Mouse (Mus musculus): Measurements from ENCODE around the gene Mx1.

Mx1 gene

DNA sequence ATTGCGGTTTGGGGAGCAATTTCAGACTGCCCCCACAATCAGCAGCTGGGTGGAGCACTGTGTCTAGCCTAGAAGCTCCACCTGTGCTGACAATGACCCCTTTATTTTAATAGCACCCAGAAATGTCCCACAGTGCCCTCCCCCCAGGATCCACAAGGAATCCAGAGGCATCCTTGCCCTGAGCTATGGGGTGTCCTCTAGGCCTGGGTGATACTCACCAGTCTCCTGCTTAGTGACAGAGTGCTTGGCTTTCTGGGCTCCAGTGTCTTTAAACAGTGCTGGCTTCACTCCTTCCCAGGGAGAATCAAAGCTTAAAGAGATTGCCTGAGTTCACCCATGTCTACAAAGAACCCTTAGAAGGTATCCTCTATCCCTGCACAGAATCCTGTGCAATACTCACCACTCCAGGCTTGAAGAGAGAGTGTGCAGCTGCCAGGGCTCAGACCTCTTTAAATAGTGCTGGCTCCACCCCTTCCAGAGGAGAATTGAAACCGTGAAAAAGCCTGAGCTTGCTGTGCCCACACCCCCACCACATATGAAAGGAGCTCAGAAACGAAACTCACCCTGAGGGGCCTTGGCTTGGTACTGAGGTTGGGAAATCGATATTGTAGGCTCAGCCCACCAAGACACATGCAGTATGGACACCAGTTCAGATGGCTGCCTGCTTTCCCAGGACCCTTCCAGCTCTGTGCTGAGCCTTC is at the start of gene Mx1:
Gene Mx1, minus strand, starts transcription at position 427 of the 701 bp plus-strand sequence.
- DNase-seq (ENCODE audit: low spot score) = no peak

DNA sequence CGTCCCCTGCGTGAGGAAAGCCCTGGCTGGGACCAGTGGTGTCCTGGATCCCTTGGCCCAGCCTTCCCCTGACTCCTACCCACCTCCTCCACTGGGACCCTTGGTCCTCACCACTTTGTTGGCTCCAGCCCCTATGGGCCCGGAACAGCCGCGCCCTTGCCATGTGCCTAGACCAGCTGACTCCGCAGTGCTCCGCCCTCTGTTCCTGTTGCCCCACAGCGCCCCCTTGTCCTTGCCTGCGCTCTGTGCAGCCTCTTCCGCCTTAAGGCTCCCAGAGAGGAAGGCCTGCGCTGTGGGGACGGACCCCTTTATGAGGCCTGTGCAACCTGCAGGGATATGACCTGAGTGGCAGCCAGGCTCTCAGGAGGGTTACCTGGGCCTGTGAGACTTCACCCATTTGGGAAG is 49.6 kb upstream of the Mx1 start:
- no peak for DNase-seq (ENCODE audit: low spot score)

DNA sequence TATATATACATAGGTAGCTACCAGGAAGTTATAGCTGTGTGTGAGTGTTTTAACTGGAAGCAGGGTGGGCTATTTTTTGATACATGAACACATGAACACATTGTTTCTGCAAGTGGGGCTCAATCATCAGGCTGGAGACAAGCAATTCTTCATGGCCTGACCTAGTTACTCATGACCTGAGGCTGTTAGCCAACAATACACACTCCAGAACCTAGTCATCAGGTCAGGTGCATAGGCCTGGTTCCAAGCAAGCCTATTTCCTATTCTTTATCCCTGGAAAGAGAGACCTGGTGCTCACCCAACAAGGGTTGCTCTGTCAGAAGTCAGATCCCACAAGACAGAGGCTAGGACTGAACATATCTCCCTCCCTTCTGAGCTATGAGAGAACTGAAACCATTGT is 48.8 kb upstream of the Mx1 start:
- no peak for DNase-seq (ENCODE audit: low spot score)

DNA sequence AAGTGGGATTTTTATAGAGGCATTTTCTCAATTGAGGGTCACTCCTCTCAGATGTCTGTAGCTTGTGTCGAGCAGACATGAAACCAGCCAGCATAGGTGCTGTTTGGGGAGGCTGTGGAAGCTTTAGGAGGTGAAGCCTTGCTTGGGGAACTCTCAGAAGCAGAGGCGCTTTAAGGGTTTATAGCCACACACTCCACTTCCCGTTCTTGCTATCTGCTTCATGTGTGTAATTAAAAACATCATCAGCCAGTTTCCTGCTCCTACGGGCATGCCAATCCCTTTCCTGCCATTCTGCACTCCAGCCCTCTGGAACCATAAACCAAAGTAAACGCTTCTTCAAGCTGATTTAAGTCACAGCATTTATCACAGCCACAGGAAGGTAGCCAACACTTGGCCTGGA is 48.1 kb upstream of the Mx1 start:
- DNase-seq (ENCODE audit: low spot score) = no peak

DNA sequence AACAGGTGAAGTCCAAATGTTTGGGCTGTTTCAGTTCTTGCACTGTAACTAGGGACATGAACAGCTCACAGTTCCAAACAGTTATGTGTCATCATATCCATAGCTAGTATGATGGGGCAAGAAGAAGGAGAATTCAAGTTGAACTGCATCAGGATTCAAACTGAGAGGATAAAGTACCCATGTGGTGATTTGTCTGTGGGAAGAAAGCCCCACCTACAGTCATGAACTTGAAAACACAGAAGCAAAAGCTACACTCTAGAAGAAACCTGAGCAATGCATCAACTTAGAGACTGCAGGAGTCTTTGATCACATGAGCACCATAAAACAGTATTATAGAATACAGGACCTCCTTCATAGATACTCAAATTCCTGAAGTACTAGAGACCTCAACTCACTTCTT is 45.1 kb upstream of the Mx1 start:
- DNase-seq (ENCODE audit: low spot score) = no peak

DNA sequence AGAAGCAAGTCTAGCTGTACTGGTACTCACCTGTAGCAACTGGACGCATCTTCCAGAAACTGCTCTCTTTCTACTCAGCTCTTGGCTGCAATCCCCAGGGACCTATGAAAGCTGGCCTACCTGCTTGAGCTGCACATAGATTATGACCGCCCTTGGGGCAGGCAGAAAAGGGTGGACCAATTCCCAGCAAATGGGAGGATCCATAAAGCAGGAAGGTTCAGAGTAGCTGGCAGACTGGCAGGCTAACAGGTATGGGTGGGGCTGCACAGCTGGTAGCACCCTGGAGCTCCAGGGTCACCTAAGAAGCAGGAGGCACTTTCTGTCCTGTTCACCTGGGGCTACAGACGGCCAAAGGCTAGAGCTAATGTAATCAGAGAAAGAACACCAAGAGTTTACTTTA is 42.1 kb upstream of the Mx1 start:
- DNase-seq (ENCODE audit: low spot score) = no peak

DNA sequence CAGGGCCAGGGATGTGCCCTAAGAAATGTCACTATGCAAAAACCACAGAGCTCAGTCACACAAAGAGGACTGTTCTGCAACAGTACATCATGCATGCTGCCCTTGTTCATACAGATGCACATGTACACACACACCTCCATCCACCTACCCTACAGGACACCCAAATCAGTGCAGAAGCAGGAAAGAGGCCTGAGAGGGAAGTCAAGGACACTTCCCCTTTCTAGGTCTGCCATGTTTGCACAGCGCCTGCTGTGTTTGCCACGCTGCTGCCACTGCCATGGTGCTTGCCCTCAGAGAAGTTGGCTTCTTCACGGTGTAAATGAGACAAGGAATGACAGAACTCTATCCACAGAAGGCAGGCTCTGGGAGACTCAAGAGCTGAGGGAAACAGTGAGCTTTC is 41.1 kb upstream of the Mx1 start:
- DNase-seq (ENCODE audit: low spot score) = no peak

DNA sequence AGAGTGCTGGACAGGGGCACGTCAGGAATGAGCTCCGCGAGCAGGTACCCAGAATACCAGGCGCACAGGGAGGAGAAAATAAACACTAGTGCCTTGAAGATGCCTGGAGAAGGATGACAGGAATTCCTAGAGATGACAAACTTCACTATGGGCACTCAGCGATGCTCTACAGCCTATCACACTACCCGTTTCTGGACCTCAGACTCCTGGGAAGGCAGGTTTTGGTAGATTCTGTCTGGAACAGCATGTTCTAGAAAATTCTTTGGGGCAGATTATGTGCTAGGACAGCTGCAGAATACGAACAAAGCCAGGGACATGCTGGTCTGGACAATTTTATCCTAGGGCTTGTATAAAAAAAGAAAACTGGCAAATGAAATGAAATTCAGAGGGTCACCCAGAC is 38.2 kb upstream of the Mx1 start:
- no peak for DNase-seq (ENCODE audit: low spot score)

DNA sequence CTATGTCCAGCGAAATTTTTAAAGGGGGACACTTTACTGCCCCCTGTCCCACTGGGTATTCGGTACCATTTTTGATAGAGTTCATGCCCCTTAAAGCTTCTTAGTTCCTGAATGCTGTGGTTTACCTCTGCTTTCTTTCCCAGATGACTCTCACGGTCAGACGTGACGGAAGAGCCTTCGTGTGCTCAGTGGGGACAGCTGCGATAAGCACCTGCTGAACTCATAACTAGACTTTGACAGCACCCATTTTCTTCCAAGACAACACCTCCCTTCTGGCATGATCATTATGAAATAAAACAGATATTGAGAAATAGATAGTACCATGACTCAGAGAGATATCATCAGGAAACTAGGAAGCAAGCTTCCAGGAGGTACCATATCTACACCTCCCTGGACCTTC is 36.7 kb upstream of the Mx1 start:
- no peak for DNase-seq (ENCODE audit: low spot score)

DNA sequence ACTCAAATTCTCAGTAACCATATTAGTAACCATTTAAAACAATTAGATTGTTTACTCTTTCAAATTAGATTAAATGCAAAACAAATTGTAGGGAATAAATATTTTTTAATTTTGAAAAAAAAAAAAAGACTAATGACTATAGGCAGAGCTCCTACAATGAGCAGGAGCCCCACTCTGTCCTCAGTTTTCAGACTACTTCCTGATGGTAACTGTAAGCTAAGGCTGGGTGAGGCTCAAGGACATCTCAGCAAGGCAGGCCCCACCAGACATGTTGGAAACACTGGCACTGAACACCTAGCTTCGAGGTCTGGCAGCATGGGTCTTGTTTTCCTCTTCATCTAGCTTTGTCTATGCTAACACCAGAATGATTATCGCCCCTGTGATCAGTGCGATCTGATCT is 35.4 kb upstream of the Mx1 start:
- DNase-seq (ENCODE audit: low spot score) = no peak

DNA sequence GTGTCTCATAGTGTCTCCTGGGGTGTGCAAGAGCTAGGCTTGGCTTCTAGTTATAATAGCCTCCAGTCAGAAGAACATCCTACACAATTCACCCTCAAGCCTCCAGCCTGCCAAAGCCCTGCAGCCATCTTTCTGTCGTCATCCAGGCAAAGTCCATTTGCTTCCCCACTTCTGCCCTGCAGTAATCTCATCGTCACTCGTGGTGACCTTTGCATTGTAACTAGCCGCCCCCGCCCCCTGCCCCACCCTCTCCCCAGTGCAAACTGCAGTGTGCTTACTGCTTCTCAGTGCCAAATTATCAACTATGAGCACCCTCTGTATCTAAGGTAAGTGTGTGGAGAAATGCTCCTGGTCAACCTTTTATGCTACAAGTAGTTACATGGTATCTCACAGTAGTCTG is 35.0 kb upstream of the Mx1 start:
- DNase-seq (ENCODE audit: low spot score) = no peak

DNA sequence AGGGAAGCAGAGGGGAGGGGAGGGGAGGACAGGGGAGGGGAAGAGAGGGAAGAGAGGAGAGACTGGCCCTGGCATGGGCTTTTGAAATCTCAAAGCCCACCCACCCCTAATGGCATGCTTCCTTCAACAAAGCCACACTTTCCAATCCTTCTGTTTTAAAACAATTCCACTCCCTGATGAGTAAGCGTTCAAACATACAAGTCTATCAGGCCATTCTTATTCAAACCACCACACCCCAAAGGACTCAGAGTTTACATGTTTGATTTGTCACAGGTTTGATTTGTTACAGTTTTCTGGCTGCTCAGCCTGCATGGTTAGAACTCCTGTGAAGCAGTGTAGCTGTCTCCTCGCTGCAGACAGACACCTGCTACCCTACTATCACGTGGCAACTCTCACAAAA is 33.3 kb upstream of the Mx1 start:
- no peak for DNase-seq (ENCODE audit: low spot score)

DNA sequence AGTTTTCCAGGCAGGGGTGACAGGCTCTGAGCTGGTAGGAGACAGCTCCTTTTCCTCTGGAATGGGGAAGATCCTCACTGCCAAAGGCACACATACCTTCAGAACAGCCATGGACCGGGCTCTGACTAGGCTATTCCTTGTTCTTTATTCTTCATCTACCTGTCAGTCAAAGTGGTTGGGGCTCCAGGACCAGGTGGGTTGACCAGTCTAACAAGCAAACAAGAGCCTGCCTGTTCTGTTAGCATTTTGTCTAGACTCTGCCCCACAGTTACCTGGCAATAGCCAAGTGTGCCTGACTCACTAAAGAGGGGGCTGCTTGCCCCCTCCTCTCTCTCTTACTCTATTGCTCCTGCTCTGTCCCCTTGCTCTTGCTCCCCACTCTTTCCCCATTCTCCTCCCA is 29.7 kb upstream of the Mx1 start:
- DNase-seq (ENCODE audit: low spot score) = no peak

DNA sequence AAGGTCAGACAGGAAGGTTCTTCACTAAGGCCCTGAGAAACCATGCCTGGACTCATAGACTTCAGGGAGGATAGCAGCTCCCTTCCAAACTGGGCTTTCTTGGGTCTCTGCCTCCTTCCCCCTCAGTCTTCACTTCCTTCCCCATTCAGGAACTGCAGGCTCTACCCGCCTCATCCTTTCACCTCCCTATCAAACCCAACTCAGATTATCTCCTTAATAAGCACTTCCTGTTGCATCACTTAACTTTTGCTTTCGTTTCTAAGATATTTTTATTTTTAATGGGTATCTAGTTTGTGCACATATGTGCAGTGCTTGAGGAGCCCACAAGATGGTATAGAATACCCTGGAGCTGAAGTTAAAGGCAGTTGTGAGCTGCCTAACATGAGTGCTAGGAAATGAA is 15.9 kb upstream of the Mx1 start:
- no peak for DNase-seq (ENCODE audit: low spot score)

DNA sequence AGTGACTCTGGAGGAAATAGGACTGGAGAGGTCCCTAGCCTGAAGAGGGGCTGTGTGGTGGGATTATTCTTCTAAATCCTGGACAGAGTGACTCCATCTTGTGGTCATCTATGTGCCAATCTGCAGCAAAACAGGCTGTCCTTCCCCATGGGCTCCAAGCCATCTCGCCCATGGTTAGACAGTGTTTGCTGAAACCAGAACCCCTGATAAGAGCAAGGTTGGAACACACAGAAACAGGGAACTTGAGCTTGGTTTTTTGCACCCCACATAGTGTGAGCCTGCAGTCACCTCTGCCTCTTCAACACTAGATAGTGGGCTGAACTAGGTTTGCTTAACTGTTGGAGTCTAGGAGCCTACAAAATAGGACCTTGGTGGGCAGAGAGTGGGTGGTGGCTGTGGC is 13.8 kb upstream of the Mx1 start:
- no peak for DNase-seq (ENCODE audit: low spot score)

DNA sequence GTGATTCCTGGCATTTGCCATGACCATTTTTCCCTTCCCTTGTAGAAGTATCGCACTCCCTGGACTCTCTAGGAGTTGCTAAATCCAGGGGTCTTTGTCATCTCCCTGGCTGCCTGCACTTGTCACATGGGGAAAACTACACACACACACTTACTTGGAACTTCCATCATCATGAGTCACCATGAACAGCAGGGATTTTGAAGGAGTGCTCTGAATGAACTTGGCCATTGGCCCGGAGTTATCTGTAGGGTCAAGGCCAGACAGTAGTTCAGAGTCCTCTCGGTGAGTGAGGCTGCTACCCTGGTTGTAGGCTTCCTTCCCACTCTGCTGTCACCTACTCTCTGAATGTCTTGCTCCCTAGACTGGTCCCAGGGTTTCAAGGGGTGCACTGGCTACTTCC is 12.9 kb upstream of the Mx1 start:
- no peak for DNase-seq (ENCODE audit: low spot score)

DNA sequence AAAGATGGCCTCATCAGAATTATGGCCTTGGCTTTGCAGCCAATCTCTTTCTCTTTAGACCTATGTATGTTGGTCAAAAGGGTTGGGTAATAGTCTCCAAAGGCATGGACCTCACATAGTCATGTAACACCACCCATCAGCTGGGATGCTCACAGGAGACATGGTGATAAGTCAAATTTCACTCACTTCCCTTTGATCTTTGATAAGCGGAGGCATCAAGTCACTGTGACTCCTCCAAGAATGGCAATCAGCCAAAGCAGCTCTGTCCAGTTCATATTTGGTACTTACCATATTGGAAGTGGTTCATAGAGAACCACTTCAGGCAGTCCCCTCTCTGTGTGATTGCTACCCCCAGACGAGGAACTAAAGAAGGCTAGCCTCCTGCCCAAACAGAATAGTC is 12.0 kb upstream of the Mx1 start:
- no peak for DNase-seq (ENCODE audit: low spot score)

DNA sequence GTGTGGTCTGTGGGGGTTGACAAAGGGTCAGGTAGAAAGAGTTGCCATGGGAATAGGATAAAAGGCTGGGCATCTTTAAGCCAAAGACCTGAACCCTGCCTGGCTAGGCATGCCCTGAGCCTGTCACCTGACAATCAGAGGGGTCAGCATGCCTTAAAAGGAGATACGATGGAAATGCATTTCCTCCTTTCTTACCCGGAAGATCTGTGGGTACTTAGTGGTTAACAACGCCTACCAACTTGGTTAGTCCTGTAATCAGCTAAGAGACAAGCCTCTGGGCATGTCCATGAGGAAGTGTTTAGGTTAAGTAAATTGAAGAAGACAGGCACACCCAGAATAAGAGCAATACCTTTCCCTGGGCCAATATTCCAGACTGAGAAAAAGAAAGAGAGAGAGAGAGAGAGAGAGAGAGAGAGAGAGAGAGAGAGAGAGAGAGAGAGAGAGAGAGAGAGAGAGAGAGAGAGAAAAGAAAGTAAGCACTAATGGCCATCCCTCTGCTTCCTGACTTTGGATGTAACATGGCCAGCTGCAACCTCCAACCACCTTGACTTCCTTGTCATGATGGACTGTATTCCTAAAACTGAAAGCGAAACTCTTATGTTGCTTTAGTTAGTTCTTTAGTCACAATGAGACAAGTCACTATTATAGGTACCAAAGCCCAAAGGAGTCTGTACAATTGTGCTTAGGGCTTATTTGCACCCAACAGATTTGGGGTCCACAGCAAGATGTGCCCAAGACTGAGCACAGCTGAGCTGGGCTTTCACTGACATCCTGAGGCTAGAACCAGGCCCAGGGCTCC is 5.5 kb upstream of the Mx1 start:
- no peak for DNase-seq (ENCODE audit: low spot score)

DNA sequence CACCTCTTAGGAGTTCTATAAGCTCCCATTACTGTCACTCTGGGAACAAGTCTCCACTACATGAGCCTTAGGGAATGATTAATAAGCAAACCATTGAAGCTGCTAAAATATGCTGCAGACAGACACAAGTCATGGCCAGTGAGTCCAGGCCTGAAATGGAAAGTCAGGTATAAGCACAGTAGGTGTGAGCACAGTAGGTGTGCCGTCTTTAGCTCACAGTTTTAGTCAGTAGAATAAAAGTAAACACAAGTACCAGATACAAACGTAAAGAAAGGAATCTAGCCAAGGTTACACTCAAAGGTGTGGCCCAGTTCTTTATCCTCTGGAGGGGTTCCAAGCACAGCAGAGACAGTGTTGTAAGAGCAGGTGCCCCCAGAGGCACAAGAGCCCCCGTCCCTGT is 4.8 kb upstream of the Mx1 start:
- DNase-seq (ENCODE audit: low spot score) = no peak

DNA sequence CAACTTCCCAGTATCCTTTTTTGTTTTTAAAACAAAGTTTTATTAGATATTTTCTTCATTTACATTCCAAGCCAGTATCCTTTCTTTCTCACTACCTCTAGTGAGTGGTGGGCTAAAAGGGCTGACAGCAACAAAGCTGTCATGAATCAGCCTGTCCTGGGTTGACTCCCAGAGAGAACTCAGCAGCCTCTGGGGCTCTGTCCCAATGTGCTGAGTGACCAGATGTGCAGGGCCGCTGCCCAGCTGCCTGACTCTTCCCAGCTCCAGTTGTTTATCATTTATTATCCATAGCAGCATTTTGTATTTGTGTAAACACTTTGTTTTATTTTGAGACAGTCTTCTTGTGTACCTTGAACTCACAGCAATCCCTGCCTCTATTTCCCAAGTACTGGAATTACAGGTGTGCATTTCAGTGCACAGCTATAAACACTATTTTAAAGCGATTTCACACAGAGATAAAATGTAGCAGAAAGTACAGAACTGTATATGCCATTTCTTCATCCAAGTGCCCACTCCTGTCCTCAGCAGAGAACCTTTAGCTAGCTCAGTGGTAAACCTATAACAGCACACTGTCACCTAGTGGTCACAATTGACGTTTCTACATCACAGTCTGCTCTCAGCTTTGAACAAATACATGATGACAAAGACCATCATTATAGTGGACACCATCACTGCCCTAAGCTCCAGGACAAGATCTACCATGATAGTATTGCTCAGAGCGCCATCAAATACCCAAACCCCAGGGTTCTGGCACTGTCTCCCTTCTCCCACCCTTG is 3.7 kb upstream of the Mx1 start:
- no peak for DNase-seq (ENCODE audit: low spot score)

DNA sequence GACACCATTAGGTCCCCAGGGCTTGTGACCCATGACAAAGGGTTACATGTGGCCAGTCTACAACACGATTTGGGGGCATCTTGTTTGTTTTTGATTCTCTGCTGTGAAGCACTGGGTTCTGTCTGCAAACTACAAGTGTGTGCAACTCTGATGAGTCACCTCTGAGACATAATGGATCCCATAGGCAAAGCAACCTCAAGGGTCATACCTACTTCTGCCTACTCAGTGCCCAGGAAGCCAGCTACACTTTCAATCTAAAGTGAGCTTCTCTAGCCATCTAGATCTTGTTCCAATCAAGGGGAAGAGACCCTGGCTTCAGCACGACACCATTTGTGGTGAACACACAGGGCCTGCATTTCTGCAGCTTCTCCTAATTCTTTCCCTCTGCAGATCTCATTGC is 1.4 kb downstream of the Mx1 start:
- no peak for DNase-seq (ENCODE audit: low spot score)

DNA sequence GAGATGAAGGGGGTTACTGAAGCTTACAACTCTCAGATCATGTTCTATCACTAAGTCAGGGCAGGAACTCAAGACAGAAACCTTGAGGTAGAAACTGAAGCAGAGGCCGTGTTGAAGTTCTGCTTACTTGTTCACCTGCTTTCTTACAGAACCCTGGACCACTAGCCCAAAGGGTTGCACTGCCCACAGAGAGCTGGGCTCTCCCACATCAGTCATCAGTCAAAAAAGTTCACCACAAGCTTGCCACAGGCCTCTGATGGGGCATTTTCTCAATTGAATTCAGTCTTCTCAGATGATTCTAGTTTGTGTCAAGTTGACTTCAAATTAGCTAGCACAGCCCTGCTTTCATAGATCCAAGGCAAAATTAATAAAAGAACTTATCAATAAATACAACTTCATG is 2.9 kb downstream of the Mx1 start:
- DNase-seq (ENCODE audit: low spot score) = no peak

DNA sequence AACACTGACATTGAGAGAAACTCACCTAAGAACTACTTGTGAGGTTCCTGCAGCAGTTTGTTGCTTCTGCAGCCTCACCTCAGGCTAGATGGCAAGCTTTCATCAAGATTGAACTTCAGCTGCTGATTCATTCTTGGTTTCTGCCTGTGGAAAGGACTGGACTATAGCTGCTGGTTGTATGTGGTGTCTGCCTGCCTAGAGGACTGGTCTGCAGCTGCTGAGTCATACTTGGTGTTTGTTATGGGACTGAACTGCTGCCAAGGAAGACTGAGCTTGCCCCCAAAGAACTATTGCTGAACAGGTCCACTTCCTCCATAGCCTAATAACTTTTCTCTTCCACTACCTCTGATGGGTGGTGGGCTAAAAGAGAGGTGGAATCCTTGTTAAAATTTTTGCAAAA is 15.3 kb downstream of the Mx1 start:
- no peak for DNase-seq (ENCODE audit: low spot score)
